8 mouse cellular contexts compared by ENCODE assay signal in the genomic region with DNA sequence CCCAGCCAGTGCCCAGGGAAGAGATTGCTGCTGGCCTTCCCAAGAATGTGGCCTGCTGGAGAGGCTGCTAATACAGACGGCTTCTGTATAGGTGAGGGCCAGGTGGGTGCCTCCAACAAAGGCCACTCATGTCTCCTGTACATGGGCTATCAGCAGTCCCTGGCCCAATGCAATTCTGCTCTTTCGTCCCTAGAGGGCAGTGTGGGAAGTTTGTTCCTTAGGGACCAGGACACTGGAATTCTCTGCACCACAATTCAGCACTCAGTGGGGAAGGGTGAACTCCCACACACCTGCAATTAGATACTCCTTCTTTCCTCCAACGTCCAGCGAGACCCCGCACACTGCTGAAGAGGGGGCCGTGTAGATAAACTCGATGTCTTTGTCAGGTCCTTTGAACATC. TPM values are rescaled to one million over a fixed set of nuclear protein-coding genes. Genes with fewer than 3 reads are reported as not detected.
DNase-seq lines count a peak whose midpoint lies in the region; ATAC-seq and TF ChIP-seq lines count a peak whose summit lies in the region.

No protein-coding gene starts in this region.

- WGBS in heart, postnatal 0 days: 16% methylated on average over 7 of the region's 7 CpGs

- H3K36me3 ChIP-seq in heart, postnatal 0 days (replicated peaks; ENCODE audit: control insufficient read depth, insufficient read depth, low read length): peaks cover 64% of the 10 kb centered on the region

- no peak overlapping the region for H3K9ac ChIP-seq in heart, postnatal 0 days (replicated peaks; ENCODE audit: low read depth, low read length)

- peak; percentile 65 for ATAC-seq in heart, postnatal 0 days (ENCODE audit: insufficient read depth, low read depth)

- H3K9me3 ChIP-seq in heart, postnatal 0 days (replicated peaks; ENCODE audit: control insufficient read depth, low read length): no peaks in the 10 kb centered on the region

- no peak overlapping the region for H3K4me3 ChIP-seq in heart, postnatal 0 days (ENCODE audit: low read depth, low read length)

- no peaks in the 10 kb centered on the region for H3K27me3 ChIP-seq in heart, postnatal 0 days (ENCODE audit: control insufficient read depth, insufficient read depth, low read length)

- intact Hi-C loops in gastrocnemius, postnatal 36 days (cut with DNase I): loop anchor here (1.0 to 5.0 kb wide), 2 partner anchors 62 to 80 kb away; no protein-coding TSS in a partner anchor

- peaks cover 5% of the 10 kb centered on the region; the same call in 1 of the 2 replicates for H3K4me1 ChIP-seq in heart, postnatal 0 days (ENCODE audit: control insufficient read depth, insufficient read depth)

- DNase-seq in ovary, postnatal 14 days (ENCODE audit: low spot score): peak; percentile 61
- DNase-seq in ovary, adult 18-20 months (ENCODE audit: low spot score): no peak
- DNase-seq in ZHBTc4 (ENCODE audit: low read depth, low spot score): peak; percentile 79
- DNase-seq in cerebellum, postnatal 36 days: peak; percentile 34 to 55
- peak; percentile 51 for DNase-seq in heart, postnatal 0 days (ENCODE audit: low spot score)
- DNase-seq in layer of hippocampus, adult 18-20 months (ENCODE audit: low spot score in 2 of 2): peak; percentile 38 to 75
- peak; percentile 76 for DNase-seq in mesoderm, embryonic 11.5 days (ENCODE audit: low read depth, low spot score)
- no peak for DNase-seq in gastrocnemius, postnatal 36 days

- no peak overlapping the region for H3K4me2 ChIP-seq in heart, postnatal 0 days (ENCODE audit: low read depth, low read length)

- TF ChIP-seq EP300 in heart, postnatal 0 days (IDR thresholded peaks at IDR 0.05; ENCODE audit: low read depth): no peak

- H3K27ac ChIP-seq in heart, postnatal 0 days (ENCODE audit: low read depth): no peak overlapping the region

- TF ChIP-seq CTCF in heart, postnatal 0 days (IDR thresholded peaks at IDR 0.05; ENCODE audit: low read depth): peak; percentile 85

RNA-seq across cellular contexts. Expression of a gene that starts 25.2 kb away (rescaled TPM):
- total RNA-seq in heart, postnatal 0 days (2014; rRNA removed; ENCODE audit: low replicate concordance): not detected in 2 replicates
- polyA plus RNA-seq in heart, postnatal 0 days (2015; fragmentation: Nextera tagmentation; extraction: Ambion mirVana): 0.19 and 0.31 TPM in 2 replicates
- total RNA-seq in layer of hippocampus, adult 18-20 months (2021): 1 to 10 TPM in 1 of 2 experiments, under 1 TPM in 1; 0.61 to 1.2 TPM
- 1 to 10 TPM; 1.2 to 1.3 TPM for total RNA-seq in gastrocnemius, postnatal 36 days (2021)

RNA-seq across cellular contexts. Expression of a gene that starts 27.1 kb away (rescaled TPM):
- 10.4 and 18.3 TPM in 2 replicates for total RNA-seq in heart, postnatal 0 days (2014; rRNA removed; ENCODE audit: low replicate concordance)
- 5.5 and 6.6 TPM in 2 replicates for polyA plus RNA-seq in heart, postnatal 0 days (2015; fragmentation: Nextera tagmentation; extraction: Ambion mirVana)
- total RNA-seq in layer of hippocampus, adult 18-20 months (2021): 10 to 100 TPM; 25.7 to 28.3 TPM
- total RNA-seq in gastrocnemius, postnatal 36 days (2021): 10 to 100 TPM; 11.1 to 14.7 TPM

RNA-seq across cellular contexts. Expression of a gene that starts 38.4 kb away (rescaled TPM):
- 77.5 and 78.5 TPM in 2 replicates for total RNA-seq in heart, postnatal 0 days (2014; rRNA removed; ENCODE audit: low replicate concordance)
- polyA plus RNA-seq in heart, postnatal 0 days (2015; fragmentation: Nextera tagmentation; extraction: Ambion mirVana): 61.9 and 65.5 TPM in 2 replicates
- total RNA-seq in layer of hippocampus, adult 18-20 months (2021): 100 to 1,000 TPM; 201 to 256 TPM
- 10 to 100 TPM; 73.9 to 92.0 TPM for total RNA-seq in gastrocnemius, postnatal 36 days (2021)

Comparison
In these comparisons a context has a peak if more than half of its experiments do, and no peak if none do; other contexts are left out.
1. DNase-seq: peak in ovary, postnatal 14 days (single experiment), ZHBTc4 (single experiment), cerebellum, postnatal 36 days (2 of 2), heart, postnatal 0 days (single experiment), layer of hippocampus, adult 18-20 months (2 of 2) and mesoderm, embryonic 11.5 days (single experiment); none in ovary, adult 18-20 months (single experiment) and gastrocnemius, postnatal 36 days (0 of 2).